Mouse (Mus musculus): ENCODE results near the gene Sost. TPM values are rescaled to one million over a fixed set of nuclear protein-coding genes. Genes with fewer than 3 reads are reported as not detected.
"Not testable (repeated sequence)": the region's sequence is repeated elsewhere in the genome, so short reads cannot be mapped to it uniquely, and the experiment has no call there.

Sost gene
- polyA plus RNA-seq, 1 experiment, result not detected

GRCm38 (mm10) chr11:101991813-101992212, 25.0 kb upstream of the Sost start:
- Histone ChIP-seq H3K4me3 (ENCODE audit: insufficient read depth, low read depth, low read length) (no peak overlapping the region), H3K27ac (replicated peaks; ENCODE audit: low read depth, low read length) (no peak overlapping the region), H3K4me1 (ENCODE audit: control insufficient read depth, insufficient read depth, insufficient read length, low read length) (no peaks in the 10 kb centered on the region; the same call in 1 of the 2 replicates)

- Histone ChIP-seq H3K4me1 (ENCODE audit: control insufficient read depth, insufficient read depth, insufficient read length, low read length) (no peaks in the 10 kb centered on the region; the same call in none of the 2 replicates), H3K27ac (replicated peaks; ENCODE audit: low read depth, low read length) (no peak overlapping the region), H3K4me3 (ENCODE audit: insufficient read depth, low read depth, low read length) (no peak overlapping the region)
Measured at GRCm38 (mm10) chr11:101990244-101990643, 23.4 kb upstream of the Sost start.

GRCm38 (mm10) chr11:101986913-101987312, 20.1 kb upstream of the Sost start, which contains the start of gene Dusp3:
Gene Dusp3 (minus strand): TSS chr11:101987013.
- H3K4me3 ChIP-seq (ENCODE audit: insufficient read depth, low read depth, low read length), result no peak within 1 kb of the TSS
- no peaks in the 10 kb centered on the region; the same call in 1 of the 2 replicates for H3K4me1 ChIP-seq (ENCODE audit: control insufficient read depth, insufficient read depth, insufficient read length, low read length)
- no peak within 1 kb of the TSS for H3K27ac ChIP-seq (replicated peaks; ENCODE audit: low read depth, low read length)

- Histone ChIP-seq H3K27ac (replicated peaks; ENCODE audit: low read depth, low read length) (no peak overlapping the region), H3K4me3 (ENCODE audit: insufficient read depth, low read depth, low read length) (no peak overlapping the region), H3K4me1 (ENCODE audit: control insufficient read depth, insufficient read depth, insufficient read length, low read length) (peaks cover 3% of the 10 kb centered on the region)
Measured at GRCm38 (mm10) chr11:101985990-101986389, 19.2 kb upstream of the Sost start.

GRCm38 (mm10) chr11:101985450-101985849, 18.6 kb upstream of the Sost start:
- H3K4me1 ChIP-seq (ENCODE audit: control insufficient read depth, insufficient read depth, insufficient read length, low read length); H3K4me3 ChIP-seq (ENCODE audit: insufficient read depth, low read depth, low read length): not testable (repeated sequence)
- H3K27ac ChIP-seq (replicated peaks; ENCODE audit: low read depth, low read length), result peak overlapping the region; percentile 75

GRCm38 (mm10) chr11:101984054-101985025, 17.5 kb upstream of the Sost start, which contains the start of gene Cfap97d1:
Gene Cfap97d1 (plus strand): TSS chr11:101984279.
- peak within 1 kb of the TSS; percentile 96 for H3K27ac ChIP-seq (replicated peaks; ENCODE audit: low read depth, low read length)
- peaks cover 3% of the 10 kb centered on the region for H3K4me1 ChIP-seq (ENCODE audit: control insufficient read depth, insufficient read depth, insufficient read length, low read length)
- peak within 1 kb of the TSS; percentile 67 for H3K4me3 ChIP-seq (ENCODE audit: insufficient read depth, low read depth, low read length)

GRCm38 (mm10) chr11:101983431-101983921, 16.7 kb upstream of the Sost start:
- H3K27ac ChIP-seq (replicated peaks; ENCODE audit: low read depth, low read length), result peak overlapping the region; percentile 94

GRCm38 (mm10) chr11:101982981-101983411, 16.2 kb upstream of the Sost start:
- Histone ChIP-seq H3K4me1 (ENCODE audit: control insufficient read depth, insufficient read depth, insufficient read length, low read length) (peaks cover 3% of the 10 kb centered on the region), H3K27ac (replicated peaks; ENCODE audit: low read depth, low read length) (peak overlapping the region; percentile 94), H3K4me3 (ENCODE audit: insufficient read depth, low read depth, low read length) (peak overlapping the region; percentile 60)

More at GRCm38 (mm10) chr11:101983431-101983921, 16.7 kb upstream of the Sost start:
- Histone ChIP-seq H3K4me3 (ENCODE audit: insufficient read depth, low read depth, low read length) (peak overlapping the region; percentile 60), H3K4me1 (ENCODE audit: control insufficient read depth, insufficient read depth, insufficient read length, low read length) (peaks cover 3% of the 10 kb centered on the region)

- H3K27ac ChIP-seq (replicated peaks; ENCODE audit: low read depth, low read length), result peak overlapping the region; percentile 94
- H3K4me3 ChIP-seq (ENCODE audit: insufficient read depth, low read depth, low read length), result peak overlapping the region; percentile 60
- H3K4me1 ChIP-seq (ENCODE audit: control insufficient read depth, insufficient read depth, insufficient read length, low read length), result peaks cover 3% of the 10 kb centered on the region
Measured at GRCm38 (mm10) chr11:101981850-101982249, 15.0 kb upstream of the Sost start.

- H3K4me1 ChIP-seq (ENCODE audit: control insufficient read depth, insufficient read depth, insufficient read length, low read length), result peaks cover 3% of the 10 kb centered on the region; the same call in 1 of the 2 replicates
- no peak overlapping the region for H3K27ac ChIP-seq (replicated peaks; ENCODE audit: low read depth, low read length)
- no peak overlapping the region for H3K4me3 ChIP-seq (ENCODE audit: insufficient read depth, low read depth, low read length)
Measured at GRCm38 (mm10) chr11:101980603-101981157, 13.9 kb upstream of the Sost start.

- Histone ChIP-seq H3K4me3 (ENCODE audit: insufficient read depth, low read depth, low read length) (no peak overlapping the region), H3K4me1 (ENCODE audit: control insufficient read depth, insufficient read depth, insufficient read length, low read length) (peaks cover 3% of the 10 kb centered on the region; the same call in 1 of the 2 replicates), H3K27ac (replicated peaks; ENCODE audit: low read depth, low read length) (no peak overlapping the region)
Measured at GRCm38 (mm10) chr11:101979140-101979539, 12.3 kb upstream of the Sost start.

- peaks cover 9% of the 10 kb centered on the region; the same call in 1 of the 2 replicates for H3K4me1 ChIP-seq (ENCODE audit: control insufficient read depth, insufficient read depth, insufficient read length, low read length)
- H3K4me3 ChIP-seq (ENCODE audit: insufficient read depth, low read depth, low read length), result no peak overlapping the region
- no peak overlapping the region for H3K27ac ChIP-seq (replicated peaks; ENCODE audit: low read depth, low read length)
Measured at GRCm38 (mm10) chr11:101976949-101977348, 10.1 kb upstream of the Sost start.

GRCm38 (mm10) chr11:101974923-101975322, 8.1 kb upstream of the Sost start:
- peaks cover 9% of the 10 kb centered on the region; the same call in 1 of the 2 replicates for H3K4me1 ChIP-seq (ENCODE audit: control insufficient read depth, insufficient read depth, insufficient read length, low read length)
- no peak overlapping the region for H3K27ac ChIP-seq (replicated peaks; ENCODE audit: low read depth, low read length)
- no peak overlapping the region for H3K4me3 ChIP-seq (ENCODE audit: insufficient read depth, low read depth, low read length)

GRCm38 (mm10) chr11:101974181-101974580, 7.4 kb upstream of the Sost start:
- no peak overlapping the region for H3K4me3 ChIP-seq (ENCODE audit: insufficient read depth, low read depth, low read length)
- H3K4me1 ChIP-seq (ENCODE audit: control insufficient read depth, insufficient read depth, insufficient read length, low read length), result peaks cover 9% of the 10 kb centered on the region; the same call in 1 of the 2 replicates
- no peak overlapping the region for H3K27ac ChIP-seq (replicated peaks; ENCODE audit: low read depth, low read length)

- Histone ChIP-seq H3K27ac (replicated peaks; ENCODE audit: low read depth, low read length) (no peak overlapping the region), H3K4me3 (ENCODE audit: insufficient read depth, low read depth, low read length) (no peak overlapping the region), H3K4me1 (ENCODE audit: control insufficient read depth, insufficient read depth, insufficient read length, low read length) (peaks cover 9% of the 10 kb centered on the region; the same call in 1 of the 2 replicates)
Measured at GRCm38 (mm10) chr11:101973496-101973895, 6.7 kb upstream of the Sost start.

Data from brown adipose tissue, adult 24 weeks (tissue).